Mouse (Mus musculus) hindbrain, embryonic 10.5 days (tissue): ENCODE results near the gene Rorc. TPM values are rescaled to one million over a fixed set of nuclear protein-coding genes. Genes with fewer than 3 reads are reported as not detected.

ENCODE experiments used
- DNase-seq: peaks from one replicate; pipeline ENCODE4 v3.0.0-alpha.2; 2017; ENCODE audit warnings: low spot score
- H3K27ac ChIP-seq: fragments of 300-500 bp; sonication (generic); 2 replicates; pipeline ENCODE4 v1.5.1; 2016; ENCODE audit warnings: mild to moderate bottlenecking, moderate library complexity
- H3K27me3 ChIP-seq: fragments of 300-500 bp; sonication (generic); 2 replicates; pipeline ENCODE4 v1.6.1; 2016; ENCODE audit warnings: mild to moderate bottlenecking; ENCODE audit not compliant: poor library complexity, insufficient read depth, severe bottlenecking
- H3K36me3 ChIP-seq: fragments of 300-500 bp; sonication (generic); 2 replicates; pipeline ENCODE4 v1.6.1; 2016; ENCODE audit warnings: mild to moderate bottlenecking, moderate library complexity
- H3K4me1 ChIP-seq: fragments of 300-500 bp; sonication (generic); replicated peaks from 2 replicates; pipeline ENCODE4 v1.6.1; 2016; ENCODE audit warnings: mild to moderate bottlenecking
- H3K4me3 ChIP-seq: fragments of 300-500 bp; sonication (generic); 2 replicates; pipeline ENCODE4 v1.5.1; 2016; ENCODE audit warnings: mild to moderate bottlenecking, moderate library complexity
- H3K9me3 ChIP-seq: fragments of 300-500 bp; sonication (generic); 2 replicates; pipeline ENCODE4 v1.6.1; 2016; ENCODE audit warnings: mild to moderate bottlenecking, moderate library complexity
- WGBS: fragments of 180-500 bp; shearing (Covaris S2); methylation state at CpG from one replicate; pipeline ENCODE4 v1.1.7; 2016; 5-methylcytosine and 5-hydroxymethylcytosine counted together
- polyA plus RNA-seq: library from polyadenylated mRNA; unstranded; fragments of >200 nt; fragmentation: Nextera tagmentation; extraction: Ambion mirVana; gene quantifications from 2 replicates; pipeline ENCODE4 v1.2.1, GENCODE M21; 2016

Rorc gene
- polyA plus RNA-seq, 1 experiment from 2014 or later, result 0.13 TPM

GRCm38 (mm10) chr3:94382308-94382707, 9.7 kb downstream of the Rorc start:
- Histone ChIP-seq H3K4me3 (no peak overlapping the region), H3K9me3 (no peaks in the 10 kb centered on the region), H3K4me1 (peaks cover 12% of the 10 kb centered on the region), H3K27me3 (peaks cover 5% of the 10 kb centered on the region; the same call in 1 of the 2 replicates), H3K36me3 (no peaks in the 10 kb centered on the region), H3K27ac (no peak overlapping the region)
- no peak for DNase-seq
- 79% methylated on average over 5 of the region's 5 CpGs for WGBS

DNA sequence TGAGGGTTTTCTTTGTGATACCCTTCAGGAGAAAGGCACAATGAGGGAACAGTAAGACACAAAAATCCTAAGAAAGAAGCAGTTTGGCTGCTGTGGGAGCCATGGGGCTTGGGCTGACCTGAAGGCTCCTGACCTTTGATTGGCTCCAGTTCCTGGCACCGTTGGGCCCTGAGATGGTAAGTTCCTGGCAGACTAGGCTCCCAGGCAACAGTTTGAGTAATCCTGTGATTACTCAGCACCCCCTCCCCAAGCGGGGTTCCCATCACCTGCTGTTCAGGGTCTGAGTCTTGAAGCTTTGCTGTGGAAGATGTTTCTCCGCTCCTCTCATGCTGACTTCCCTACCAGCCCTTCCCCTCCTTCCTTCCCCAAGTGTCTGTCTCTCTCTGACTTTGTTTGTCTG, 10.9 kb downstream of the Rorc start:
- Histone ChIP-seq H3K9me3 (no peaks in the 10 kb centered on the region), H3K27me3 (0 out of 2 replicates have a peak, but pooled peaks cover 3% of the 10 kb centered on the region), H3K4me1 (peaks cover 14% of the 10 kb centered on the region), H3K36me3 (no peaks in the 10 kb centered on the region), H3K4me3 (no peak overlapping the region), H3K27ac (no peak overlapping the region)
- WGBS, result 69% methylated on average over 3 of the region's 3 CpGs
- DNase-seq, result no peak

GRCm38 (mm10) chr3:94386671-94387070, 14.1 kb downstream of the Rorc start:
- H3K4me3 ChIP-seq, result no peak overlapping the region
- no peaks in the 10 kb centered on the region for H3K9me3 ChIP-seq
- WGBS, result 78% methylated on average over 4 of the region's 4 CpGs
- H3K36me3 ChIP-seq, result no peaks in the 10 kb centered on the region
- H3K27me3 ChIP-seq, result no peaks in the 10 kb centered on the region
- H3K4me1 ChIP-seq, result 0 out of 2 replicates have a peak, but pooled peaks cover 3% of the 10 kb centered on the region
- no peak for DNase-seq
- no peak overlapping the region for H3K27ac ChIP-seq

GRCm38 (mm10) chr3:94387391-94387790, 14.8 kb downstream of the Rorc start:
- no peak overlapping the region for H3K27ac ChIP-seq
- 89% methylated on average over 10 of the region's 10 CpGs for WGBS

DNA sequence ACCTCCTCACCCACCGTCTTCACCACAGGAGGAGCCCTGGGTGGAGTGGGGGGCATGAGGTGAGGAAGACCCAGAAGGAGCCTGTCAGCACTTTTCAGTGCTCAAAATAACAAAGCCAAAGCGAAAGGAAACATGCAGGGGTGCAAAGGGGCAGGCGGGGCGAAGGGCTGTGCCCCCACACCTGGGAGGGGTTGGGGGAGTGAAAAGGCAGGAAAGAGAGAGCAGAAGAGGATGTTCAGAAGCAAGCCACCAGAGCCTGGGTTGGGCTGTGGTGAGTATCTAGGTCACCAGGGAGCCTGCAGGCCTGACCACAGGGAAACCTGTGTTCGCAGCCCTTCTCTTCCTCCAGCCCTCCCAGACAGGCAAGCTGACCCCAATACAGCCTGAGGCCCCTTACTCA, 15.5 kb downstream of the Rorc start:
- Histone ChIP-seq H3K4me1 (0 out of 2 replicates have a peak, but pooled peaks cover 3% of the 10 kb centered on the region), H3K9me3 (no peaks in the 10 kb centered on the region), H3K4me3 (no peak overlapping the region), H3K27ac (no peak overlapping the region), H3K36me3 (no peaks in the 10 kb centered on the region), H3K27me3 (no peaks in the 10 kb centered on the region)
- WGBS, result 81% methylated on average over 5 of the region's 5 CpGs
- no peak for DNase-seq

More at GRCm38 (mm10) chr3:94387391-94387790, 14.8 kb downstream of the Rorc start:
- no peak for DNase-seq
- H3K36me3 ChIP-seq, result no peaks in the 10 kb centered on the region
- H3K27me3 ChIP-seq, result no peaks in the 10 kb centered on the region
- no peaks in the 10 kb centered on the region for H3K9me3 ChIP-seq
- no peak overlapping the region for H3K4me3 ChIP-seq
- H3K4me1 ChIP-seq, result 0 out of 2 replicates have a peak, but pooled peaks cover 3% of the 10 kb centered on the region

- H3K4me3 ChIP-seq, result no peak overlapping the region
- no peak overlapping the region for H3K27ac ChIP-seq
- 95% methylated on average over 16 of the region's 16 CpGs for WGBS
- H3K4me1 ChIP-seq, result 0 out of 2 replicates have a peak, but pooled peaks cover 3% of the 10 kb centered on the region
- no peaks in the 10 kb centered on the region for H3K9me3 ChIP-seq
- no peaks in the 10 kb centered on the region for H3K36me3 ChIP-seq
- no peaks in the 10 kb centered on the region for H3K27me3 ChIP-seq
- no peak for DNase-seq
Observed at GRCm38 (mm10) chr3:94389420-94389819, 16.8 kb downstream of the Rorc start.

DNA sequence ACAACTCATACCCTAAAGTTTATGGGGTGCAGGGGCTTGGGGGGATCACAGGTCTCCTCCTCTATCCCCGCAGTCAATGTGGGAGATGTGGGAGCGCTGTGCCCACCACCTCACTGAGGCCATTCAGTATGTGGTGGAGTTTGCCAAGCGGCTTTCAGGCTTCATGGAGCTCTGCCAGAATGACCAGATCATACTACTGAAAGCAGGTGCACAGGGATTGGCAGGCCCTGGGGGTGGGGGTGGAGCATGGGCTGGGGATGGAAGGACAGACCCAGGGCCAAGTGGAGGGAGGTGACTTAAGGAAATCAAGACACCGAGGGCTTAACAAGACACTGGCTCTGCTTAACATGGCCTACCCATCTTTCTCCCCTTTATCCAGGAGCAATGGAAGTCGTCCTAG, 18.4 kb downstream of the Rorc start:
- no peak for DNase-seq
- H3K27me3 ChIP-seq, result no peaks in the 10 kb centered on the region
- no peak overlapping the region for H3K4me3 ChIP-seq
- 89% methylated on average over 5 of the region's 5 CpGs for WGBS
- H3K36me3 ChIP-seq, result no peaks in the 10 kb centered on the region
- 0 out of 2 replicates have a peak, but pooled peaks cover 3% of the 10 kb centered on the region for H3K4me1 ChIP-seq
- no peak overlapping the region for H3K27ac ChIP-seq
- no peaks in the 10 kb centered on the region for H3K9me3 ChIP-seq

- no peak overlapping the region for H3K4me3 ChIP-seq
- WGBS, result 86% methylated on average over 2 of the region's 2 CpGs
- no peak for DNase-seq
- 0 out of 2 replicates have a peak, but pooled peaks cover 3% of the 10 kb centered on the region for H3K4me1 ChIP-seq
- peaks cover 7% of the 10 kb centered on the region for H3K27me3 ChIP-seq
- no peaks in the 10 kb centered on the region for H3K36me3 ChIP-seq
- H3K27ac ChIP-seq, result no peak overlapping the region
- H3K9me3 ChIP-seq, result no peaks in the 10 kb centered on the region
Observed at GRCm38 (mm10) chr3:94392128-94392527, 19.5 kb downstream of the Rorc start.

DNA sequence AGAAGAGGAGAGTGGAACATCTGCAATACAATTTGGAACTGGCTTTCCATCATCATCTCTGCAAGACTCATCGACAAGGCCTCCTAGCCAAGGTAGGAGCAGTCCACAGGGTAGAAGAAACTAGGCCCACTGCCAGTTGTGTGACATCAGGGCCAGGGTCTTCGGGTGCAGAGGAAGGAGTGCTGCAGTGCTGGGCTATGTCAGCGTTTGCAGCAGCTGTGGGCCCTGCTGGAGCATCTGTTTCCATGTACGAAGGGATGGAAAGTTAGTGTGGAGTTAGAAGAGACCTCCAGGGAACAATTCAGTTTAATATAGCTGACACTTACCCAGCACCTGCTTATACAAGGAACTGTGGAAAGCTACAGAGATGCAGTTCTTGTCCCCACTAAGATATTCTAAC, 20.5 kb downstream of the Rorc start:
- Histone ChIP-seq H3K4me1 (0 out of 2 replicates have a peak, but pooled peaks cover 3% of the 10 kb centered on the region), H3K27me3 (peaks cover 17% of the 10 kb centered on the region), H3K36me3 (no peaks in the 10 kb centered on the region), H3K27ac (no peak overlapping the region), H3K9me3 (no peaks in the 10 kb centered on the region), H3K4me3 (no peak overlapping the region)
- 78% methylated on average over 4 of the region's 4 CpGs for WGBS
- DNase-seq, result no peak

GRCm38 (mm10) chr3:94396336-94396735, 23.7 kb downstream of the Rorc start:
- 78% methylated on average over 1 of the region's 1 CpGs for WGBS
- Histone ChIP-seq H3K4me3 (no peak overlapping the region), H3K27ac (no peak overlapping the region), H3K4me1 (peaks cover 24% of the 10 kb centered on the region), H3K9me3 (no peaks in the 10 kb centered on the region), H3K27me3 (peaks cover 38% of the 10 kb centered on the region), H3K36me3 (no peaks in the 10 kb centered on the region)
- DNase-seq, result no peak

DNA sequence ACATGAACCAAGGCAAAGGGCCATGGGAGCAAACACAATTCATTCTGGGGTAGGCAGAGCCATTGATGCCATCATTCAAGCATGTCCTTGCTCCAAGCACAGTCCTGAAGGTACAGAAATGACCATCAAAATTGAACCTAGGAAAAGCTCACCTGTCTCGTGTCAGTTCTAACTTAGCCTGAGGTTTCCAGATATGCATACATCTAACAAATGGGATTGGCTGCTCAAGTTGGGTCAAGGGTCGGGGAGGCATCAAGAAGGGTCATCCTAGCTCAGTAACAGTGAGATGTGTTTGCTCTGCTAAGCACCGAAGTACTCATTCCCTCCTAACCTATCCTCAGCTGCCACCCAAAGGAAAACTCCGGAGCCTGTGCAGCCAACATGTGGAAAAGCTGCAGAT, 24.3 kb downstream of the Rorc start:
- DNase-seq, result no peak
- no peak overlapping the region for H3K4me3 ChIP-seq
- H3K4me1 ChIP-seq, result peaks cover 24% of the 10 kb centered on the region
- no peaks in the 10 kb centered on the region for H3K9me3 ChIP-seq
- no peak overlapping the region for H3K27ac ChIP-seq
- H3K36me3 ChIP-seq, result no peaks in the 10 kb centered on the region
- WGBS, result 89% methylated on average over 4 of the region's 4 CpGs
- H3K27me3 ChIP-seq, result peaks cover 43% of the 10 kb centered on the region

DNA sequence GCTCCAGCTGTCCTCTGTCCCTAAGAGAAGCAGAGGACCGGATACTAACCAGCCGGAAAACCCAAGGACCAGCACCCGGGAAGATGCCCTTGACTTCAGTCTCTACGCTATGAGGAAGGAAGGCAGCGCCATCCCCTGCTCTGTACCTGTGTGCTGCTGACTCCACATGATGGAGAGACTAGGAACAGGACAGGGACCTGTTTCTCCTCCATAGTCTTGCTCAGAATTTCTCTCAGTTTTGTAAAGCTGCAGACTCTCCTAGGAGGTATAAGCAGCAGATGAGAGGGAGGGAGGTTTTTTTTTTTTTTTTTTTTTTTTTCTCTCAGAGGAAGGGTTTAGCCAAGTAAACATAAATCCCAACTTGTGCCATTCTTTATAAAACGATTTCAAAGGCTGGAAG, 25.6 kb downstream of the Rorc start, which contains the start of gene Lingo4:
Gene Lingo4, plus strand, starts transcription at position 301 of the 400 bp plus-strand sequence.
- no peak for DNase-seq
- Histone ChIP-seq H3K36me3 (no peaks in the 10 kb centered on the region), H3K4me3 (peak within 1 kb of the TSS; percentile 52), H3K4me1 (peaks cover 34% of the 10 kb centered on the region), H3K27ac (peak within 1 kb of the TSS; percentile 86), H3K9me3 (no peaks in the 10 kb centered on the region), H3K27me3 (peaks cover 56% of the 10 kb centered on the region)
- WGBS, result 67% methylated on average over 6 of the region's 6 CpGs

DNA sequence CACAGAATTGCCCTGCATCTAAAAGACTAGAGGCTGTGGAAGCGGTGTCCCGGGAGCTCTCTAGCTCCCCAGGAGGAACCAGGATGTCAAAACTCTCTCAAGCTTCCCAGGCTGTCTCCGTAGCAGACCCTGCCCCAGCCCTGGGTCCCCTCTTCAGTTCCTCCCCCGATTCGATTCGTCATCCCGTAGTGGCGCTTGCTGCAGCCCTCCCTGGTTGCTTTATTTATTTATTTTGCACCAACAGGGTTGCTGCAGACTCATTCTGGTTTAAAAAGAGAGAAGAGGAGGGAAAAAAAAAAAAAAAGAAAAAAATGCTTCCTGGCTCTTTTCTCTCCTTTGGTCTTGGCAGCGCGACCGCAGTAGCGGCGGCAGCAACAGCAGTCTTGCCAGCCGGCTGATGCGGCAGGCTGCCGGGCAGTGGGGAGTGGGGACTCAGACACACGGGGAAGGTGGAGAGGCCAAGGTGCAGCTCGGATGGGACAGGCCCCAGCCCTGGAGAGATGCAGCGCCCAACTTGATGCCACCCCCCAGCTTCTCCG, 26.4 kb downstream of the Rorc start:
- H3K27ac ChIP-seq, result peak overlapping the region; percentile 86
- 2% methylated on average over 20 of the region's 20 CpGs for WGBS
- H3K27me3 ChIP-seq, result peaks cover 64% of the 10 kb centered on the region
- no peaks in the 10 kb centered on the region for H3K9me3 ChIP-seq
- DNase-seq, result peak; percentile 51
- H3K36me3 ChIP-seq, result no peaks in the 10 kb centered on the region
- peaks cover 42% of the 10 kb centered on the region for H3K4me1 ChIP-seq
- H3K4me3 ChIP-seq, result peak overlapping the region; percentile 52
